Mouse (Mus musculus) erythroblast, embryonic 14.5 days (primary cell): ENCODE results near the gene Entpd5. TPM values are rescaled to one million over a fixed set of nuclear protein-coding genes. Genes with fewer than 3 reads are reported as not detected.

Experiments used
- H3K27me3 ChIP-seq: 2 replicates; pipeline ENCODE4 v1.6.1; 2012; ENCODE audit warnings: inconsistent platforms; ENCODE audit not compliant: control insufficient read depth
- H3K36me3 ChIP-seq: 2 replicates; pipeline ENCODE4 v1.6.1; 2012; ENCODE audit warnings: mild to moderate bottlenecking, inconsistent platforms; ENCODE audit not compliant: control insufficient read depth
- H3K4me1 ChIP-seq: 2 replicates; pipeline ENCODE4 v1.6.1; 2012; ENCODE audit warnings: inconsistent platforms; ENCODE audit not compliant: control insufficient read depth
- H3K4me3 ChIP-seq: replicated peaks from 2 replicates; pipeline ENCODE3; 2012; ENCODE audit warnings: moderate library complexity, mild to moderate bottlenecking, inconsistent platforms
- H3K9me3 ChIP-seq: 2 replicates; pipeline ENCODE4 v1.6.1; 2012; ENCODE audit warnings: low read length, inconsistent platforms, mixed read lengths; ENCODE audit not compliant: control insufficient read depth
- GATA1 ChIP-seq: IDR thresholded peaks from 2 replicates; pipeline ENCODE4 v1.6.1; 2012; ENCODE audit warnings: low read length, inconsistent platforms, mixed read lengths
- TAL1 ChIP-seq: IDR thresholded peaks from 3 replicates; pipeline ENCODE4 v1.6.1; 2012; ENCODE audit warnings: low read length, inconsistent platforms, mixed read lengths
- polyA plus RNA-seq: library from polyadenylated mRNA; stranded (reverse); fragments of >175 nt; gene quantifications from 2 replicates; pipeline ENCODE4 v1.2.3, GENCODE M21; 2012

Entpd5 gene
- polyA plus RNA-seq, 1 experiment, result 0.21 TPM

DNA sequence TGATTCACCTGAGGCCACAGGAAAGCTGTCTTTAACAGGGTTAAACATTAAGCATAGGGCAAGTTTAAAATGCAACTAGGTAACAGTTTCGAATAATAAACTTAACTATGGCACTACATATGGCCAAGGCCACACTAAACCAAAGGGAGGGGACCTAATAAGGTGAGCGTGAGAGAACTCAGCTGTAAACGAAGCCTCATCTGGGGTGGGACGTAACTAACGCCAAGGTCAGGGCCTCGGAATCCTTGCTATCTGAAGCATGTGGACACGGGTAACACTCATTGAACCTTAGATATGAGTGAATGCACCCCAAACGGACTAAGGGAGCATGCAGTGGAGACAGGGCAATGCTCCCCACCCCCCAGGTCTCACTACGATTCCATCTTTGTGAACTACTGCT lies 5.9 kb downstream of the Entpd5 start:
- no peaks in the 10 kb centered on the region for H3K27me3 ChIP-seq
- no peak for TF ChIP-seq GATA1
- no peak for TF ChIP-seq TAL1
- no peaks in the 10 kb centered on the region for H3K36me3 ChIP-seq
- no peaks in the 10 kb centered on the region for H3K9me3 ChIP-seq
- H3K4me1 ChIP-seq, result peaks cover 20% of the 10 kb centered on the region
- H3K4me3 ChIP-seq, result no peak overlapping the region

DNA sequence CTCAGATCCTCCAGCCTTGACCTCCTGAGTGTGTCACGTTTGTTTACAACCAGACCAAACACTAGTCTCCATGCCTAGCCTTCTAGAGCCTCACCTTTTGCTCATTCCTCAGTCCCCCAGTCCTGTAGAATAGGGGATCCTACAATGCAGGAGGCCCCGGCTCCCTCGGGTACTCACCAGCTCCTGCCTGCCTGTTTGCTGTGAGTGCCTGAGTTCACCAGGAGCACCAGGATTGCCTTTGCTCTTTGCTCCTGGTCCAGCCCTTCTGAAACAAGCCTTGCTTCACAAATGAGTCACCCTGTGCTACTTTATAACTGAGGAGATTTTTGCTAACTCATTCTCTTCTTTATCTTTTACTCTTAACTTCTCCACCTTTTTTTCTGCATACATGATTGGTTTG lies 8.2 kb downstream of the Entpd5 start:
- peaks cover 4% of the 10 kb centered on the region for H3K36me3 ChIP-seq
- H3K4me3 ChIP-seq, result no peak overlapping the region
- TF ChIP-seq TAL1 (no peak), GATA1 (no peak)
- H3K9me3 ChIP-seq, result no peaks in the 10 kb centered on the region
- no peaks in the 10 kb centered on the region for H3K27me3 ChIP-seq
- H3K4me1 ChIP-seq, result peaks cover 14% of the 10 kb centered on the region

DNA sequence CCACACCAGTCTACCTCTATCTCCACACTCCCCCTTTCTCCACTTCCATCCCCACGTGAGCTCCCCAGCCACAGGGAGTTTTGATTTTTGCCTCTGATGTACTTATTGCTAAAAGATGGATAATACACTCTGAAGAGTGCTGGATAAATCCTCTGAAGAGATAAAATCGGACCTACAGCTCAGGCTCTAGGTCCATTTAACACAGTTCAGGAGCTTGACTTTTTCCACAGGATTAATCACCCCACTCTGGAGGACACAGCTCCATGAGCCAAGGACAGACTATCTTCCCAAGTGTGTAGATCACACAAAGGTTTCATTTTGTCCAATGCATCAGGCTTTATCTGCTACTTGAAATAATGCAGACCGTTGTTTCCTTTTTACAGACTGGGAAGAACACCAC lies 8.8 kb downstream of the Entpd5 start:
- TF ChIP-seq TAL1, result no peak
- no peak for TF ChIP-seq GATA1
- H3K9me3 ChIP-seq, result no peaks in the 10 kb centered on the region
- H3K27me3 ChIP-seq, result no peaks in the 10 kb centered on the region
- no peak overlapping the region for H3K4me3 ChIP-seq
- H3K36me3 ChIP-seq, result peaks cover 4% of the 10 kb centered on the region
- peaks cover 13% of the 10 kb centered on the region for H3K4me1 ChIP-seq

DNA sequence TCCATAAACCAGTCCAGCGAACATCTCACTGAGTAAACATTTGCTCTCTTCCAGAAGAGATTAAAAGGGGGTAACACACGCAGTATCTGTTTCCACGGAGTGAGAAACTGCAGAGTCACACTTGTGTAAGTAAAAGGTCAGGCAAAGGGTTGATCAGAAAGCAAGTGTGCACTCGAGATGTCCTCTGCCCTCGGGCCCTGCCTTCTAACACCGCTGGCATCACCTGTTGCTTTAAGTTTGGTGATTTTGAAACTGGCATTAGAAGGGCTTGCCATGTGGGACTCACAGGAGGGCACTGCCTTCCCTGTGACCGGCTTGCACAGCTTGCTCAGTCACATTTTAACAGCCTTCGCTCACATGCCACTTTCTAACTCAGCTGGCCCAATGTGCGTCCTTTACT lies 9.2 kb downstream of the Entpd5 start:
- no peak overlapping the region for H3K4me3 ChIP-seq
- H3K36me3 ChIP-seq, result peaks cover 4% of the 10 kb centered on the region
- TF ChIP-seq GATA1 (no peak), TAL1 (no peak)
- no peaks in the 10 kb centered on the region for H3K27me3 ChIP-seq
- H3K4me1 ChIP-seq, result peaks cover 13% of the 10 kb centered on the region
- H3K9me3 ChIP-seq, result no peaks in the 10 kb centered on the region

DNA sequence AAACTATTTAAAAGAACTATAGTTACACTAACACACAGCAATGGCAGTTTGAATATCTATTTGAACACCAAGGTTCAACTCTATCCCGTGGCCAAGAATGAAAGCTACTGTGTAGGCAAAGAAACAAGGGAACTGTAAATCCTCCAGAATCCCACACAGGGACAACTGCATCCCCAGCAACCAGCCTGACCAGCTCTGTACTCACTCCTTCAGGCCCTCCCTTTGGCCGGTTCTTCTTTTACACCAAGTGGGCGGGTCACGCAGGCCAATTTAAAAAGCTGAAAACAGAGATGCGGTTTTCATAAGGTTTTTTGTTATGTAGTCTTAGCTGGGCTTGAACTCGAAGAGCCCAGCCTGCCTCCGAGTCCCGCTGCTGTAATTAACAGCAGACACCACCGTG lies 9.7 kb downstream of the Entpd5 start:
- Histone ChIP-seq H3K4me3 (no peak overlapping the region), H3K27me3 (no peaks in the 10 kb centered on the region), H3K9me3 (no peaks in the 10 kb centered on the region), H3K4me1 (peaks cover 13% of the 10 kb centered on the region), H3K36me3 (peaks cover 4% of the 10 kb centered on the region)
- TF ChIP-seq TAL1 (no peak), GATA1 (no peak)

DNA sequence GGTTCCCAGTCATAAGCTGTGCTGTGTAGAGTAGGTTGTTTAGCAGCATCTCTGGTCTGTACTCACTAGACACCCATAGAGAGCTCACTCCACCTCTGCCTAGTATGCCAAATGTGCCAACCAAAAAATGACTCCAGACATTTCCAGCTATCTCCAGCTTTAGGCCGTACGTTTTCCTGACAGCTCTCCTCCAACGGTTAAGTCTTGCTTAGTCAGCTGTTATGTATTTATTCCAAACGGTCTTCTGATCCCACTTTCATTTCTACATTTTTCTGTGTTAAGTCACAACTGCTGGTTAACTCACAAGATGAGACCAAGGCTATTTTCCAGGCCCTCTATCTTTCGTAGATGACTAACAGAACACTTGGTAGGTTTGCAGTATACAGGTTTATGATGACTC lies 10.2 kb downstream of the Entpd5 start:
- no peak overlapping the region for H3K4me3 ChIP-seq
- peaks cover 7% of the 10 kb centered on the region for H3K36me3 ChIP-seq
- peaks cover 13% of the 10 kb centered on the region for H3K4me1 ChIP-seq
- H3K27me3 ChIP-seq, result no peaks in the 10 kb centered on the region
- no peak for TF ChIP-seq GATA1
- no peak for TF ChIP-seq TAL1
- H3K9me3 ChIP-seq, result no peaks in the 10 kb centered on the region

DNA sequence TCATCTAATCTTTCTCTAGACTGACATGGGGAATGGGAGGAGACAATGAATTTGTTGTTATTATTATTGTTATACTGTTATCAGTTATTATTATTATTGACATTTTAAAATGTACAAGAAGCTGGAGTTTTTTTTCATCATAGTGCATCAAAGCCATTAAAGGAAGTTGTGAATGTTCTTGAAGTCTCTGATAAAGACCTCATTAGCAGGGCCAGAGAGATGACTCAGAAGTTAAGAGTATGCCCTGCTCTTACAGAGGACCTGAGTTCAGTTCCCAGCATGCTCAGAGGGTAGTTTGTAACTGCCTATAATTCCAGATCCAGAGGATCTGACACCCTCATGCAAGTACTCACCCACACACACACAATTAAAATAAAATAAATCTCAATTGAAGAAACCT lies 11.1 kb downstream of the Entpd5 start:
- H3K36me3 ChIP-seq, result peaks cover 10% of the 10 kb centered on the region

DNA sequence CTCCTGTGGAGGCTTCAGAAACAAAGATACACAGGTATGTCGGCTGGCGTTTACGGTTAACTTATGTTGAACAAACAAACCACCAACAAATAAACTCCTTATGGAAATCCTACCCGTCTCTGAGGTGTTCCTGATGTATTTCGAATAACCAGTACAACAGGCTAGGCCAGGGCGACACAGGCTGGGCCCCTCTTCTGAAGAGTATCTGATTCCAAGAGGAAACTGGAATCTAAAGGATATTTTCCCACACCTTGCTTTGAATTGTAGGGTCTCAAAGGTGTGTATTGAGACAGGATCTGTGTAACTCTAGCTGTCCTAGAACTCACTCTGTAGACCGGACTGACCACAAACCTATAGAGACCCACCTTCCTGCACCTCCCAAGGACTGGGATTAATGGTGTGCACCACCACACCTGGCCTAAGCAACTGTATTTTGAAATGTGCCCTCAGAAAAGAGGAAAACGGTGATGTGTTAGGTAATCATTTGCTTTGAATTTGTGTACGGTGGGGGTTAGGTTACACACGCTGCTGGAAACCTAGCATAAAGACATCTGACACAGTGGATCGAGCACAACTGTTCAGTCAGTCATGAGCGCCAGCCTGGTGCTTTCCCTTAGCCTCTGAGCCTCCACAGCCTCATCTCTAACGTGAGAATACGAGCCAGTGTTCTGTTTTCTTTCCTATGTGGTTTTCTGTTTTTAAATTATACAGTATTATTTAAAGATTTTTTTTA lies 11.7 kb downstream of the Entpd5 start:
- H3K4me3 ChIP-seq, result no peak overlapping the region
- H3K36me3 ChIP-seq, result peaks cover 10% of the 10 kb centered on the region
- peaks cover 13% of the 10 kb centered on the region for H3K4me1 ChIP-seq
- no peaks in the 10 kb centered on the region for H3K27me3 ChIP-seq
- no peaks in the 10 kb centered on the region for H3K9me3 ChIP-seq
- TF ChIP-seq TAL1 (no peak), GATA1 (no peak)

More for the DNA sequence above, 11.1 kb downstream of the Entpd5 start:
- Histone ChIP-seq H3K27me3 (no peaks in the 10 kb centered on the region), H3K4me3 (no peak overlapping the region), H3K4me1 (peaks cover 13% of the 10 kb centered on the region), H3K9me3 (no peaks in the 10 kb centered on the region)
- TF ChIP-seq GATA1 (no peak), TAL1 (no peak)

DNA sequence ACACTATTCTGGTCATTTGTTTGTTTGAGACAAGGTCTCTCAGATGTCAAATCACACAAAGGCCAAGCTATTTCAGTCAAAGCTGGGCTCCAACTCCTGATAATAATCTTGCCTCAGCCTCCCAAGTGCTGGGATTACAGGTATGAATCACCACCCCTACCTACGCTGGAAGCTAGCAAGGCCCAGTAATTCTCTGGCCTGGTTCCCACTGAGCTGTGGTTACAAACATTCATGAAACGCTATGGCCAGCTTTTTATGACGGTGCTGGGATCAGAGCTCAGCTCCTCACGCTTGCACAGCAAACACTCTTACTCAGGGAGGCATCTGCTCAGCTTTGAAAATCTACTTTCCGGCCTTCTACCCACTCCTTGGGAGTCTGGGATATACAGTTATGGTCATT lies 15.0 kb downstream of the Entpd5 start:
- TF ChIP-seq TAL1 (no peak), GATA1 (no peak)
- Histone ChIP-seq H3K36me3 (peaks cover 15% of the 10 kb centered on the region), H3K27me3 (no peaks in the 10 kb centered on the region), H3K9me3 (no peaks in the 10 kb centered on the region), H3K4me1 (peaks cover 2% of the 10 kb centered on the region), H3K4me3 (no peak overlapping the region)

DNA sequence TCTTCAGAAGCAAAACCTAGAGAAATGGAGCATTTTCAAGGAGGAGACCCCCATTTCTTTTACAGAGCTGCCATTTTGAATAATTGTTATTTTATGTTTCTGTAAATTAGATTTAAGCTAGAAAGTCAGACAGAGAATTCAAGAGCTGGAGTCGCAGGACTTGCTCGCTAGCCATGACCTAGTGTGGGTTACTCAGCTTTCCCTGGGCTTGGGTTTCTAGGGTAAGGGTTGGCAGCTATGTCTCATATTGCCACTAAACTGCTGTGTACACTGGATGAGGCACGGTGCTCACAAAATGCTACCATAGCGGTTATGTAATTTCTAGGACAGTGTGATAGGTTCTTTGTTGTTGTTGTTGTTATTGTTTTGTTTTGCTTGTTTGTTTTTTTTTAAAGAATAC lies 16.1 kb downstream of the Entpd5 start:
- Histone ChIP-seq H3K27me3 (no peaks in the 10 kb centered on the region), H3K36me3 (peaks cover 18% of the 10 kb centered on the region), H3K9me3 (no peaks in the 10 kb centered on the region), H3K4me3 (no peak overlapping the region), H3K4me1 (peaks cover 5% of the 10 kb centered on the region)
- TF ChIP-seq TAL1 (no peak), GATA1 (no peak)
